Mouse (Mus musculus): Measurements from ENCODE around the gene Cab39l. TPM values are rescaled to one million over a fixed set of nuclear protein-coding genes. Genes with fewer than 3 reads are reported as not detected.

Cab39l gene
- polyA plus RNA-seq, 1 experiment: 34.7 TPM

- Histone ChIP-seq H3K27ac (ENCODE audit: control insufficient read depth, insufficient read depth, low read depth, low read length) (no peak overlapping the region), H3K4me3 (ENCODE audit: control insufficient read depth, low read depth, low read length) (no peak overlapping the region), H3K36me3 (ENCODE audit: control insufficient read depth, insufficient read depth, low read length) (no peaks in the 10 kb centered on the region), H3K27me3 (ENCODE audit: control insufficient read depth, insufficient read depth, low read length) (no peaks in the 10 kb centered on the region), H3K4me1 (ENCODE audit: control insufficient read depth, insufficient read depth, low read length) (no peaks in the 10 kb centered on the region)
- TF ChIP-seq POLR2A (IDR thresholded peaks at IDR 0.05; ENCODE audit: control insufficient read depth, low read depth, low read length) (no peak), CTCF (IDR thresholded peaks at IDR 0.05; ENCODE audit: control insufficient read depth, insufficient read depth, insufficient replicate concordance, low read depth, low read length) (no peak)
Measured at GRCm38 (mm10) chr14:59433902-59434301, 6.9 kb upstream of the Cab39l start.

GRCm38 (mm10) chr14:59435206-59435605 lies 5.6 kb upstream of the Cab39l start:
- TF ChIP-seq POLR2A (IDR thresholded peaks at IDR 0.05; ENCODE audit: control insufficient read depth, low read depth, low read length) (no peak), CTCF (IDR thresholded peaks at IDR 0.05; ENCODE audit: control insufficient read depth, insufficient read depth, insufficient replicate concordance, low read depth, low read length) (no peak)
- Histone ChIP-seq H3K36me3 (ENCODE audit: control insufficient read depth, insufficient read depth, low read length) (no peaks in the 10 kb centered on the region), H3K27ac (ENCODE audit: control insufficient read depth, insufficient read depth, low read depth, low read length) (no peak overlapping the region), H3K27me3 (ENCODE audit: control insufficient read depth, insufficient read depth, low read length) (no peaks in the 10 kb centered on the region), H3K4me3 (ENCODE audit: control insufficient read depth, low read depth, low read length) (no peak overlapping the region), H3K4me1 (ENCODE audit: control insufficient read depth, insufficient read depth, low read length) (no peaks in the 10 kb centered on the region)

GRCm38 (mm10) chr14:59437398-59437797 lies 3.4 kb upstream of the Cab39l start:
- Histone ChIP-seq H3K4me1 (ENCODE audit: control insufficient read depth, insufficient read depth, low read length) (no peaks in the 10 kb centered on the region), H3K27me3 (ENCODE audit: control insufficient read depth, insufficient read depth, low read length) (no peaks in the 10 kb centered on the region), H3K4me3 (ENCODE audit: control insufficient read depth, low read depth, low read length) (no peak overlapping the region), H3K36me3 (ENCODE audit: control insufficient read depth, insufficient read depth, low read length) (no peaks in the 10 kb centered on the region), H3K27ac (ENCODE audit: control insufficient read depth, insufficient read depth, low read depth, low read length) (no peak overlapping the region)
- TF ChIP-seq POLR2A (IDR thresholded peaks at IDR 0.05; ENCODE audit: control insufficient read depth, low read depth, low read length) (no peak), CTCF (IDR thresholded peaks at IDR 0.05; ENCODE audit: control insufficient read depth, insufficient read depth, insufficient replicate concordance, low read depth, low read length) (no peak)

DNA sequence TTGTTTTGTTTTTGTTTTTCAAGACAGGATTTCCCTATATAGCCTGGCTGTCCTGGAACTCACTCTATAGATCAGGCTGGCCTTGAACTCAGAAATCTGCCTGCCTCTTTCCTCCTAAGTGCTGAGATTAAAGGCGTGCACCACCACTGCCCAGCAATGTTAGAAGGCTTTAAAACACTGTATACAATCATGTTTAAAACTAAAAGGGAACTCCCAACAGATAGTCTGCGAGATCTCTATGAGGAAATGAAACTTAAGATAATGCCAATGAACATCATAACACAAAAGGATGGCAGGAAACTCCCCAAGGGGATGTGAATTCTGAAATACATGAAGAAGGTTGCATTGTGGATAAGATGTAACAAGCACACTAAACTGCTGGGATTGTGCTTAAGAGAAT lies 2.3 kb upstream of the Cab39l start:
- H3K36me3 ChIP-seq (ENCODE audit: control insufficient read depth, insufficient read depth, low read length): no peaks in the 10 kb centered on the region
- no peaks in the 10 kb centered on the region for H3K27me3 ChIP-seq (ENCODE audit: control insufficient read depth, insufficient read depth, low read length)
- TF ChIP-seq POLR2A (IDR thresholded peaks at IDR 0.05; ENCODE audit: control insufficient read depth, low read depth, low read length) (no peak), CTCF (IDR thresholded peaks at IDR 0.05; ENCODE audit: control insufficient read depth, insufficient read depth, insufficient replicate concordance, low read depth, low read length) (no peak)

DNA sequence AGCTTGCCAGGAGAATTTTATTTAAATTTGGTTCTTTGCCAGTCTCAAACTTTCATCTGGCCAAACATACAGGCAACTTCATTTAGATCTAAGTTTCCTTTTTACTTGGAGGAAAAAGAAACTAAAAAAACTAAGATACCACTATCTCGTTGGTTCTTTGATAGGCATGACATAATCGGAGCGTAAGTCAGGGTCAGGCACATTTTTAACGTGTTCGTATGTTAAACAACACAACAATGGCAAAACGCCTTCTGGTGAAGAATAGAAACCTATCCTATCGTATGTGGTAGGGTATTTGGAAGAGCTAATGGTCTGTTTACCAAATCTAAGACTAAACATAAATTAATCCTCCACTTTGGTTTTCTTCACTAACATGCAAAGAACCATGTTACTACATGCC lies 733 bp upstream of the Cab39l start:
- no peaks in the 10 kb centered on the region for H3K4me1 ChIP-seq (ENCODE audit: control insufficient read depth, insufficient read depth, low read length)
- no peaks in the 10 kb centered on the region for H3K36me3 ChIP-seq (ENCODE audit: control insufficient read depth, insufficient read depth, low read length)
- no peak overlapping the region for H3K27ac ChIP-seq (ENCODE audit: control insufficient read depth, insufficient read depth, low read depth, low read length)
- TF ChIP-seq CTCF (IDR thresholded peaks at IDR 0.05; ENCODE audit: control insufficient read depth, insufficient read depth, insufficient replicate concordance, low read depth, low read length): no peak
- no peak for TF ChIP-seq POLR2A (IDR thresholded peaks at IDR 0.05; ENCODE audit: control insufficient read depth, low read depth, low read length)
- no peaks in the 10 kb centered on the region for H3K27me3 ChIP-seq (ENCODE audit: control insufficient read depth, insufficient read depth, low read length)
- H3K4me3 ChIP-seq (ENCODE audit: control insufficient read depth, low read depth, low read length): peak overlapping the region; percentile 96

More for the DNA sequence above, 2.3 kb upstream of the Cab39l start:
- no peaks in the 10 kb centered on the region for H3K4me1 ChIP-seq (ENCODE audit: control insufficient read depth, insufficient read depth, low read length)
- no peak overlapping the region for H3K4me3 ChIP-seq (ENCODE audit: control insufficient read depth, low read depth, low read length)
- H3K27ac ChIP-seq (ENCODE audit: control insufficient read depth, insufficient read depth, low read depth, low read length): no peak overlapping the region

DNA sequence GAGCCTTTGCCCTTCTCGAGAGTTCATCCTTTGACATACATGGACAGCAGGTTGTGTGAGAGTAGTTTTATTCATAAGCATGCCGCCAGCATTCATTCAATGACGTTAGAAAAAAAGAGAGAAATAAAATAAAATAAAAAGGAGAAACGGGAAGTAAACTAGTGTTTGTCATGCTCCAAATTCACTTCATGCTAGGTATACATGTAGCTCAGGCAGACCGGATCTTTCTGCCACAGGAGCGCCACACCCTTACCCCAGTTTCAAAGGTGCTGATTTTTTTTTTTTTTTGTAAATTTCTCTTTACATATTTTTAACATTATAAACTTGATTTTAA lies 667 bp downstream of the Cab39l start:
- no peak for TF ChIP-seq POLR2A (IDR thresholded peaks at IDR 0.05; ENCODE audit: control insufficient read depth, low read depth, low read length)
- TF ChIP-seq CTCF (IDR thresholded peaks at IDR 0.05; ENCODE audit: control insufficient read depth, insufficient read depth, insufficient replicate concordance, low read depth, low read length): no peak
- Histone ChIP-seq H3K27me3 (ENCODE audit: control insufficient read depth, insufficient read depth, low read length) (no peaks in the 10 kb centered on the region), H3K36me3 (ENCODE audit: control insufficient read depth, insufficient read depth, low read length) (no peaks in the 10 kb centered on the region), H3K27ac (ENCODE audit: control insufficient read depth, insufficient read depth, low read depth, low read length) (peak overlapping the region; percentile 89), H3K4me3 (ENCODE audit: control insufficient read depth, low read depth, low read length) (peak overlapping the region; percentile 96), H3K4me1 (ENCODE audit: control insufficient read depth, insufficient read depth, low read length) (no peaks in the 10 kb centered on the region)

GRCm38 (mm10) chr14:59445421-59445820 lies 4.6 kb downstream of the Cab39l start:
- Histone ChIP-seq H3K4me3 (ENCODE audit: control insufficient read depth, low read depth, low read length) (no peak overlapping the region), H3K4me1 (ENCODE audit: control insufficient read depth, insufficient read depth, low read length) (no peaks in the 10 kb centered on the region), H3K36me3 (ENCODE audit: control insufficient read depth, insufficient read depth, low read length) (no peaks in the 10 kb centered on the region), H3K27ac (ENCODE audit: control insufficient read depth, insufficient read depth, low read depth, low read length) (no peak overlapping the region), H3K27me3 (ENCODE audit: control insufficient read depth, insufficient read depth, low read length) (no peaks in the 10 kb centered on the region)
- TF ChIP-seq POLR2A (IDR thresholded peaks at IDR 0.05; ENCODE audit: control insufficient read depth, low read depth, low read length) (no peak), CTCF (IDR thresholded peaks at IDR 0.05; ENCODE audit: control insufficient read depth, insufficient read depth, insufficient replicate concordance, low read depth, low read length) (no peak)

DNA sequence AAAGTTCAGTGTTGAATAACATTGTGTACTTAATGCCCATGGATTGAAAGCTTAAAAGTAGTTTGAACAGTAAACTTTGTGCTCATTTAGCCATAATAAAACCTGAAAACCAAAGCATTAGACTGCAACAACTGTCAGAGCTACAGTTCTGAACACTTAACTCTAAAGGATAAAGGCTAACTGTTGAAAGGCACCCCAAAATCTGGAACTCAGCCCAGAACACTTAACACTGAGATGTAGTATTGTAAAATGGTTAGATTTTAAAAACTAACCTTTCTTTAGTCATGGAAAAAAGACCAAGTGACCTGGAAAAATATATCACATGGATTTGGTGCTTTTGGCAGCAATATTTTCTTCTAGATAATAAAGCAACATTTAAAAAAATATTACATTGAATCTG lies 7.2 kb downstream of the Cab39l start:
- Histone ChIP-seq H3K36me3 (ENCODE audit: control insufficient read depth, insufficient read depth, low read length) (no peaks in the 10 kb centered on the region), H3K4me1 (ENCODE audit: control insufficient read depth, insufficient read depth, low read length) (no peaks in the 10 kb centered on the region), H3K27me3 (ENCODE audit: control insufficient read depth, insufficient read depth, low read length) (no peaks in the 10 kb centered on the region), H3K4me3 (ENCODE audit: control insufficient read depth, low read depth, low read length) (no peak overlapping the region), H3K27ac (ENCODE audit: control insufficient read depth, insufficient read depth, low read depth, low read length) (no peak overlapping the region)
- TF ChIP-seq POLR2A (IDR thresholded peaks at IDR 0.05; ENCODE audit: control insufficient read depth, low read depth, low read length): no peak
- no peak for TF ChIP-seq CTCF (IDR thresholded peaks at IDR 0.05; ENCODE audit: control insufficient read depth, insufficient read depth, insufficient replicate concordance, low read depth, low read length)

Data from testis, adult 2 months (tissue).